Mouse (Mus musculus) forebrain, embryonic 10.5 days (tissue): ENCODE data around the gene Kank3. TPM values are rescaled to one million over a fixed set of nuclear protein-coding genes. Genes with fewer than 3 reads are reported as not detected.

Source experiments
- DNase-seq: peaks from one replicate; pipeline ENCODE4 v3.0.0-alpha.2; 2017; ENCODE audit warnings: low spot score; ENCODE audit errors: extremely low spot score
- H3K27ac ChIP-seq: fragments of 300-500 bp; sonication (generic); 2 replicates; pipeline ENCODE4 v1.5.1; 2016; ENCODE audit warnings: mild to moderate bottlenecking
- H3K27me3 ChIP-seq: fragments of 300-500 bp; sonication (generic); 2 replicates; pipeline ENCODE4 v1.6.1; 2016; ENCODE audit warnings: mild to moderate bottlenecking; ENCODE audit not compliant: poor library complexity, severe bottlenecking
- H3K36me3 ChIP-seq: fragments of 300-500 bp; sonication (generic); replicated peaks from 2 replicates; pipeline ENCODE4 v1.6.1; 2016; ENCODE audit warnings: mild to moderate bottlenecking, moderate library complexity
- H3K4me1 ChIP-seq: fragments of 300-500 bp; sonication (generic); 2 replicates; pipeline ENCODE4 v1.6.1; 2016
- H3K4me3 ChIP-seq: fragments of 300-500 bp; sonication (generic); 2 replicates; pipeline ENCODE4 v1.5.1; 2016; ENCODE audit warnings: mild to moderate bottlenecking, moderate library complexity
- H3K9me3 ChIP-seq: fragments of 300-500 bp; sonication (generic); 2 replicates; pipeline ENCODE4 v1.6.1; 2016; ENCODE audit warnings: mild to moderate bottlenecking, moderate library complexity
- WGBS: fragments of 180-500 bp; shearing (Covaris S2); methylation state at CpG from one replicate; pipeline ENCODE4 v1.1.7; 2016; 5-methylcytosine and 5-hydroxymethylcytosine counted together
- polyA plus RNA-seq: library from polyadenylated mRNA; unstranded; fragments of >200 nt; fragmentation: Nextera tagmentation; extraction: Ambion mirVana; gene quantifications from 2 replicates; pipeline ENCODE4 v1.2.1, GENCODE M21; 2016

Kank3 gene
- polyA plus RNA-seq, 1 experiment from 2014 or later = 27.9 TPM

DNA sequence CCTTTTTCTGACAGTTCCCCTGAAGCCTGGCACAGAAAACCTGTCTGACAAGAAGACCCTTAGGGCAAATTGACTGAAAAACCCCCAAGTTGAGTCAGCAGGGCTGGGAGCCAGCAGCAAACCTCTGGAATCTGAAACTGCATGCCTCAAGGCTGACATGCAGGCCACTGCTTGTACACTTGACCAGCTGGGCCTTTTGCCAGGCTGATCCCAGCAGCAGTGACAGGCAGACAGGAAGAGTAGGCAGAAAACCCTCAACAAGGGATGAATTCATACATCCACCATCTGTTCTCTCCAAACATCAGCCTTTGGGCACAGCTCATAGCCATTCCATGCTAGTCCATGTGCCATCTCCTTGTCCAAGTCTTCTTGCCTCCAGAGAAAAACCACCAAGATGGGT lies 26.9 kb upstream of the Kank3 start:
- DNase-seq = no peak

DNA sequence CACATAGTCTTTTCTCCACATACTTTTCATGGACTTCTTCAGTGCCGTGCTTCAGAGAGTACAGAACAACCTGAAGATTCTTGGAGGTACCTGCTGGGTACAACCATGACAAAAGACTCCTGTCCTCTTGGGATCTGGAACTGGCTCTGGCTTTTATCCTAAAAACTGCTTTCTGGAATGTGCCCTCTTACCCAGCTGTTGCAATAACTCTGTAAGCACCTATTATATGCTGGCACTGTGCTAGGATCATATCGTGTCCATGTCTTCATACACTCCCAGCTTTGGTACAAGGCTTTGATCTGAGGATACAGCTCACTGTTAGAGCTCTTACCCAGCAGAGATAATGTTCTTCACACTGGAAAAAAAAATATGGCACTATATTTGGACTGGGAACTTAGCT lies 25.4 kb upstream of the Kank3 start:
- H3K27me3 ChIP-seq = peaks cover 18% of the 10 kb centered on the region
- DNase-seq = no peak
- H3K27ac ChIP-seq = no peak overlapping the region
- no peaks in the 10 kb centered on the region for H3K36me3 ChIP-seq
- H3K4me1 ChIP-seq = peaks cover 39% of the 10 kb centered on the region
- no peaks in the 10 kb centered on the region for H3K9me3 ChIP-seq
- H3K4me3 ChIP-seq = no peak overlapping the region
- 88% methylated on average over 2 of the region's 2 CpGs for WGBS

More for the DNA sequence above, 26.9 kb upstream of the Kank3 start:
- no peaks in the 10 kb centered on the region for H3K9me3 ChIP-seq
- H3K27ac ChIP-seq = no peak overlapping the region
- peaks cover 18% of the 10 kb centered on the region for H3K27me3 ChIP-seq
- H3K36me3 ChIP-seq = peaks cover 5% of the 10 kb centered on the region; the same call in 1 of the 2 replicates
- H3K4me3 ChIP-seq = no peak overlapping the region
- H3K4me1 ChIP-seq = peaks cover 55% of the 10 kb centered on the region

DNA sequence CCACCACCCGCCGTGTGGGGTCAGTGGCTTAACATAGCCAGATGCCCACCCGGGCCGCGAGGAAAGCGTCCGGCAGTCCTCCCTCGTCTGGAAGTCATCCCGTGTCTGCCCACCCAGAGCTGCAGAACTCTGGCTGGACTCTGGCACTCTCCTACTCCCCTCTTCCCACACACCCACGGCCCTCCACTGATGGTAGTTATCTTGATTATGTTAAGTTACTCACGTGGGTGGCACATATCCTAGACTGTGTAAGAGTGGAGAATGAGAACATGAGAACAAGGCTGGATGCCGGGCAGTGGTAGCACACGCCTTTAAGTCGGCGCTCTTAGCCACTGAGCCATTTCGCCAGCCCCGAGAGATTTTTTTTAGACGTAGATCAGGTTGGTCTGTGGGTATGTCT lies 23.9 kb upstream of the Kank3 start:
- Histone ChIP-seq H3K9me3 (no peaks in the 10 kb centered on the region), H3K27ac (0 out of 2 replicates have a peak overlapping the region, but pooled peaks have one; percentile 51), H3K36me3 (no peaks in the 10 kb centered on the region), H3K27me3 (peaks cover 11% of the 10 kb centered on the region), H3K4me1 (peaks cover 25% of the 10 kb centered on the region), H3K4me3 (no peak overlapping the region)
- WGBS = 84% methylated on average over 18 of the region's 18 CpGs
- DNase-seq = no peak

DNA sequence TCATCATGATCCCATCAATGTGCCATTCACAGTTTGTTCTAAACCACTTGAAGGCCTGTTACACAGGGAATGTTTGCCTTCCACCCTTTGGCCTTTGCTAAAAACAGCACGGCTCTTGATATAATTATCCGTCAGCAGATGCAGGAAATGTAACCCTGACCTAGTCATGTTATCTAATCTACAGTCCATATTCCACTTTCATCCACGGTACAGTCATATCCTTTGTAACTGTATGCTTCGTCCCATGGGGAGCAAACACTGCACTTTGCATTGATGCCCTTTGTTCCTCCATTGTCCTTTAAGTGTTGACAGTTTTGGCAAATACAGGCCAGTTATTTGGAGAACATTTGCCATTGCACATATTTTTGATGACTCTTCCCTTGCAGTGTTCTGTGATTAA lies 21.6 kb upstream of the Kank3 start:
- peaks cover 11% of the 10 kb centered on the region for H3K4me1 ChIP-seq
- WGBS = 85% methylated on average over 4 of the region's 4 CpGs
- no peaks in the 10 kb centered on the region for H3K9me3 ChIP-seq
- no peak overlapping the region for H3K27ac ChIP-seq
- H3K36me3 ChIP-seq = no peaks in the 10 kb centered on the region
- no peak overlapping the region for H3K4me3 ChIP-seq
- DNase-seq = no peak
- no peaks in the 10 kb centered on the region for H3K27me3 ChIP-seq

DNA sequence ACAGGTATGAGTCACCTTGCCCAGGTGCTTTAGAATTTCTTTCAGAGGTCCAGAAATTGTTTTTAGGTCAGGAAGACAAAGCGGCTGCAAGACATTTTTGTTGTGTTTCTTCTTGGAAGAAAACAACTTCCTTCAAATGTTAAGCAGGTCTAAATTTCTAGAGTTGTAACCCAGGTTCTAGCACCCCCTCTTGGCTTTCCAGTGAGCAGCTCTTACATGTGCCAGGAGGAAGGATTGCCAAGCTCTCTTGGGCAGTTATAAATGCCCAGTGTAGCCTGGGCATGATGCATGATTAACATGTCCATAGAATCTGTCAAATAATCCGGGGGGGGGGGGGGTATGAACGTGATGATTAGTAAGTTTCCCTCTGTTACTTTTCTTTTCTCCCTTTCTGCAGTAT lies 12.0 kb upstream of the Kank3 start:
- 48% methylated on average over 3 of the region's 3 CpGs for WGBS
- H3K27me3 ChIP-seq = no peaks in the 10 kb centered on the region

DNA sequence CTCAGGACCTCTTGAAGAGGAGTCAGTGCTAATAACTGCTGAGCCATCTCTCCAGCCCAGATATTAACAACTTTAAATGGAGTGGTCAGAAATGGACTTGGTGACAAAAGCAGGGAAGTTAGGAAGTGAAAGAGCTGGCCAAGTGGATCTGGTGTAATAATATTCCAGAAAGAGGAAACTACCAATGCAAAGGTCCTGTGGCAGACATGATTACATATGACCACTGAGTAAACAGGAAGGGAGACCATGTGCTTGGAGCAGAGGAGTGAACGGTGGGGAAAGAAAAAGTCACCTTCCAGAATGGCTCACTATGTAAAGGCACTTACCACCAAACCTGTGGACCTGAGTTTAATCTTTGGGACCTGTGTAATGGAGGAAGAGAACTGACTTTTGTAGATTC lies 11.0 kb upstream of the Kank3 start:
- no peaks in the 10 kb centered on the region for H3K36me3 ChIP-seq
- H3K9me3 ChIP-seq = no peaks in the 10 kb centered on the region
- H3K27me3 ChIP-seq = no peaks in the 10 kb centered on the region
- H3K4me1 ChIP-seq = no peaks in the 10 kb centered on the region
- H3K27ac ChIP-seq = no peak overlapping the region
- 73% methylated on average over 1 of the region's 1 CpGs for WGBS
- no peak for DNase-seq
- H3K4me3 ChIP-seq = no peak overlapping the region

More for the DNA sequence above, 12.0 kb upstream of the Kank3 start:
- H3K27ac ChIP-seq = no peak overlapping the region
- no peaks in the 10 kb centered on the region for H3K36me3 ChIP-seq
- H3K4me1 ChIP-seq = no peaks in the 10 kb centered on the region
- H3K4me3 ChIP-seq = no peak overlapping the region
- no peaks in the 10 kb centered on the region for H3K9me3 ChIP-seq
- no peak for DNase-seq

DNA sequence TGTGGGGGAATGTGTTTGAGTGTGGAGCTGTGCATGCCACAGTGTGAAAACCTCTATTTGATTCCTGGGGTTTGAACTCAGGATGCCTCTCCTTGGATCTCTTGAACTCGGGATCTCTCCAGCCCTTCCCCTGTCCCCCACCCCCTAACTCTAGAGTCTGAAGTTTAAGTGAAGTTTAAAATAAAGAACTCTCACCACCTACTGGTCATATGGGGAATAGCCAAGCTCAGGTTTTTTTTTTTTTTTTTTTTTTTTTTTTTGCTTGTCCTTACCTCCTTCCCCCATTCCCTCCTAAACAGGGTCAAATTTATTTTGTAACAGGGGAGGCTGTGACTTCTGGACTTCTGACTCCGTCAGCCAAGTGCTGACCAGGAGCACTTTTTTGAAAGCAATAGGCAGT lies 8.1 kb upstream of the Kank3 start:
- H3K4me3 ChIP-seq = no peak overlapping the region
- WGBS = 13% methylated on average over 2 of the region's 2 CpGs
- no peak overlapping the region for H3K27ac ChIP-seq
- DNase-seq = no peak
- no peaks in the 10 kb centered on the region for H3K9me3 ChIP-seq
- no peaks in the 10 kb centered on the region for H3K4me1 ChIP-seq
- H3K27me3 ChIP-seq = no peaks in the 10 kb centered on the region
- H3K36me3 ChIP-seq = no peaks in the 10 kb centered on the region

DNA sequence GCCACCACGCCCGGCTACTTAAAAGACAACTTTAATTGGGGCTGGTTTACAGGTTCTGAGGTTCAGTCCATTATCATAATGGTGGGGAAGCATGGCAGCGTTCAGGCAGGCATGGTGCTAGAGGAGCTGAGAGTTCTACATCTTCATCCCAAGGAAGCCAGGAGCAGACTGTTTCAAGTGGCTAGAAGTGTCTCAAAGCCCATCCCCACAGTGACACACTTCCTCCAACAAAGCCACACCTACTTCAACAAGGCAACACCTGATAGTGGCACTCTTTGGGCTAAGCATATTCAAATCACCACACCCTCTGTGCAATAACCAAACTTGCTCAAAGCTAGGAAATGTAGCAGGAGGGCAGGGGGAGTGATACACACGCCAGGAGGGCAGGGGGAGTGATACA lies 6.1 kb upstream of the Kank3 start:
- no peaks in the 10 kb centered on the region for H3K27me3 ChIP-seq
- H3K27ac ChIP-seq = no peak overlapping the region
- 63% methylated on average over 4 of the region's 4 CpGs for WGBS
- H3K9me3 ChIP-seq = no peaks in the 10 kb centered on the region
- H3K4me1 ChIP-seq = peaks cover 4% of the 10 kb centered on the region
- no peak for DNase-seq
- H3K36me3 ChIP-seq = no peaks in the 10 kb centered on the region
- no peak overlapping the region for H3K4me3 ChIP-seq

DNA sequence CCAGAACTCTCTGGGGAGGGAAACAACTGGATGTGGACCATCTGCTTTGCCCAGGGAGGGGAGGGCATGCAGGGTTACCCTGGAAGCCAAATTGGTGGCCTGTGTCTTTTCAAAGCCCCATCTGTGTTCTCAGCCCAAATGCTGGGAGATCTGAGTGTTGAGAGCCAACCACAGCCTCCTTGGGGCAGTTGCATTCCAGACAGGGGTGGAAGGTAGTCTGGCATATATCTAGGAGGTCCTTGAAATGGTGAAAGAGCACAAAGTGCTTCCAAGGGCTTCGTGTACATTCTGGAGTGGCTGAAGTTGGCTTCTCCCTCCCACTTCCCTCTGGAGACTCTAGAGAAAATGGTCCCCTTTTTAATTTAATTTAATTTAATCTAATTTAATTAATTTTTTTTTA lies 5.6 kb upstream of the Kank3 start:
- DNase-seq = no peak
- no peak overlapping the region for H3K27ac ChIP-seq
- no peaks in the 10 kb centered on the region for H3K36me3 ChIP-seq
- H3K4me3 ChIP-seq = no peak overlapping the region
- H3K4me1 ChIP-seq = peaks cover 4% of the 10 kb centered on the region
- 62% methylated on average over 1 of the region's 1 CpGs for WGBS
- no peaks in the 10 kb centered on the region for H3K9me3 ChIP-seq
- no peaks in the 10 kb centered on the region for H3K27me3 ChIP-seq

DNA sequence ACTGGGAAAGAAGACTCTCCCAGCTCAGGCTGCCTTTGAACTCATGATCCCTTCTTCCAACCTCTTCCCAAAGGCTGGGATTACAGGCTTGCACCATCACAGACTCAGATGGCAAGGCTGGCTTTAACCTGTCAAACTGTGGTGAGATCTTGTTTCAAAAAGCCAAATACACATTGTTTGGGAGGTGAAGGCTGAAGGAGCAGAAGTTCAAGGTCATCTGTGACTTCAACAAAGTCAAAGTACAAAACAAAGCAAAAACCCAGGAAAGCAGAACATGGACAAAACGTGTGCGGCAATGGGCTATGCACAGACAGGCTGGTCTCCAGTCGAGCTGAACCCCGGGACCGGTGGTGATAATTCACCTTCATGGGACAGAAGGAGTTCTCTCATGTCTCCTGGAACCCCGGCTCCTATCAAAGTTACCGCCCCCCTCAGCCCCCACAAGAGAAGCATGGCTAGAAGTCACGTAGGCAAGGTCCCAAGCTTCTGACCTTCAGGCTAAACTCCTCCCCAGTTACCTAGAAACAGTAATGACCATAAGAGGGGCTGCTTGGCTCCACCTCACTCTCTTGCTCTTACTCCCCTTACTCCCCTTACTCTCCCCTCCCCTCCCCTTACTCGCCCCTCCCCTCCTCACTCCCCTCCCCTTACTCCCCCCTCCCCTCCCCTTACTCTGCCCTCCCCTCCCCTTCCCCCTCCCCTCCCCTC lies 3.0 kb upstream of the Kank3 start:
- H3K4me3 ChIP-seq = no peak overlapping the region
- peaks cover 14% of the 10 kb centered on the region for H3K27me3 ChIP-seq
- H3K4me1 ChIP-seq = peaks cover 19% of the 10 kb centered on the region
- no peaks in the 10 kb centered on the region for H3K36me3 ChIP-seq
- DNase-seq = no peak
- WGBS = 70% methylated on average over 8 of the region's 9 CpGs
- H3K27ac ChIP-seq = no peak overlapping the region
- H3K9me3 ChIP-seq = no peaks in the 10 kb centered on the region

DNA sequence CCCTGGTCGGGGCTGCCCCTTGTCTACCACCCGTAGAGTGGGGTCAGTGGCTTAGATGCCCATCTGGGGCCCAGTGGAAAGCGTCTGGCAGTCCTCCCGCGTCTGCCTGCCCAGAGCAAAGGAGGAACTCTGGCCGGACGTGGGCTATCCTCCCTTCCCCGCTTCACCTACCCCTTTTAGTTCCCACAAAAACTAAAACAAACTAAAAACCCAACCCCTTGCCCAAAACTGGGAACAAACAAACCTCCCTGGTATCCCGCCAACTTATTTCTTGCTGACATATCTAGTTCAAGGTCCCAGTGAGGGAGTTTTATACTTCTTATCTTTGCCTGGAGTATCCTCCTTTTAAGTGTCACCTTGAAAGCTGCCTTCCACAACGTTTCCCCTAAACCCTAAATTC lies 2.1 kb upstream of the Kank3 start:
- Histone ChIP-seq H3K4me3 (no peak overlapping the region), H3K27me3 (peaks cover 14% of the 10 kb centered on the region), H3K36me3 (no peaks in the 10 kb centered on the region), H3K27ac (no peak overlapping the region), H3K4me1 (peaks cover 19% of the 10 kb centered on the region), H3K9me3 (no peaks in the 10 kb centered on the region)
- no peak for DNase-seq
- 48% methylated on average over 10 of the region's 10 CpGs for WGBS

DNA sequence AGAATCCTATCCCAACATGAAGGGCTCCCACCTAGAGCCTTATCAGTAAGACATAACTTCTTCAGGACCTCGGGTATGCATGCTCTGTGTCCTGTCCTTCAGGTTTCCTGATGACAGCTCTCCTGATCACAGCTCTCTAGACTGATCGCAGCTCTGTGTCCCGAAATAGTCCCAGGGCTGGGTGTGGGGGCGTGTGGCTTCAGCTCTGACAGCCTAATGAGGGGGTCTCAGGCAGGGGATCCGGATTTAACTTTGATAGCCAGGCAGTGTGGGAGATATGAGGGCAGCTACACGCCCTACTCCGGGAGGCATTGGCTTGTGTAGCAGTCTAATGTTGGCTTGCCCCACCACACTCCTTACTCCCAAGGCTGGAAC lies 810 bp downstream of the Kank3 start:
- H3K27me3 ChIP-seq = peaks cover 14% of the 10 kb centered on the region
- H3K4me1 ChIP-seq = peaks cover 19% of the 10 kb centered on the region
- H3K27ac ChIP-seq = no peak overlapping the region
- 35% methylated on average over 7 of the region's 7 CpGs for WGBS
- DNase-seq = no peak
- H3K36me3 ChIP-seq = 0 out of 2 replicates have a peak, but pooled peaks cover 3% of the 10 kb centered on the region
- H3K4me3 ChIP-seq = peak overlapping the region; percentile 63
- H3K9me3 ChIP-seq = no peaks in the 10 kb centered on the region

DNA sequence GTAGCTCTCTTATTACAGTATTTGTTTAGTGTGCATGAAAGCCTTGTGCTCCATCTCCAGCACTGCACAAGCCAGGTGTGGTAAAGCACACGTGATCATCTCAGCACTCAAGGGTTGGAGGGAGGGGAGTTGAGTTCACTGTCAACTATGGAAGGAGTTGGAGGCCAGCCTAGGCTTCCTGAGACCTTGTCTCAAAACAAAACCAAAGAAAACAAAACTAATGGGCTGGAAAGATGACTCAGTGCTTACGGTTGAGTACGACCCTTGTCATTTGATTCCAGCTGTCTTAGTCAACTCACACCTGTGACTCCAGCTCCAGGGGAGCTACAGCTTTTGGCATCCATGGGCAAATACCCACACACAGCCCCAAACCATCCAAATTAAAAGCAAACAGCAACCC lies 2.2 kb downstream of the Kank3 start:
- H3K27ac ChIP-seq = no peak overlapping the region
- no peaks in the 10 kb centered on the region for H3K9me3 ChIP-seq
- H3K4me1 ChIP-seq = peaks cover 29% of the 10 kb centered on the region
- peaks cover 3% of the 10 kb centered on the region; the same call in 1 of the 2 replicates for H3K36me3 ChIP-seq
- no peak for DNase-seq
- peaks cover 14% of the 10 kb centered on the region for H3K27me3 ChIP-seq
- H3K4me3 ChIP-seq = no peak overlapping the region
- WGBS = 73% methylated on average over 3 of the region's 3 CpGs

DNA sequence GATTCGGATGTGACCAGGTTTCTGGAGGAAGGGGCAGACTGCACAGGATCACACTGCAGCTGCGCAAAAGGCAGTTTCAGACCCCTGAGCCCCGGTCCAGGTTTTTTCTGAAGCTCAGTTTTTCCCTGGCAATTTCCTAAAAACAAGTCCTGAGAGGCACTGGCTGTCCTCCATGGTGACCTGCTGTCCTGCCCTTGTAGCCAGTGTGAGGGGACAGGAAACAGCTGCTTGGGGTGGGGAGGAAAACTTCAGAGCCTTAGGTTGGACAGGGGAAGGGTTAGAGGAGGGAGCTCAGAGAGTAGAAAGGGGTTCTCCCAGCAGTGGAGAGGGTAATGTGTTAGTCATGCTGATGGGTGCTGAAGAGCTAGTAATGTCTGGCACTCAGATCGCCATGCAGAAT lies 2.7 kb downstream of the Kank3 start:
- no peak for DNase-seq

More for the DNA sequence above, 2.7 kb downstream of the Kank3 start:
- 71% methylated on average over 4 of the region's 4 CpGs for WGBS
- H3K4me1 ChIP-seq = peaks cover 32% of the 10 kb centered on the region
- H3K27me3 ChIP-seq = peaks cover 14% of the 10 kb centered on the region
- peaks cover 4% of the 10 kb centered on the region for H3K36me3 ChIP-seq
- no peak overlapping the region for H3K4me3 ChIP-seq
- no peaks in the 10 kb centered on the region for H3K9me3 ChIP-seq
- no peak overlapping the region for H3K27ac ChIP-seq
